Mouse (Mus musculus) ovary, postnatal 14 days (tissue): Measurements from ENCODE around the gene Fndc9.

Source experiments
- DNase-seq: peaks from one replicate; pipeline ENCODE4 v3.0.0; 2022; ENCODE audit warnings: low spot score

The Fndc9 gene

DNA sequence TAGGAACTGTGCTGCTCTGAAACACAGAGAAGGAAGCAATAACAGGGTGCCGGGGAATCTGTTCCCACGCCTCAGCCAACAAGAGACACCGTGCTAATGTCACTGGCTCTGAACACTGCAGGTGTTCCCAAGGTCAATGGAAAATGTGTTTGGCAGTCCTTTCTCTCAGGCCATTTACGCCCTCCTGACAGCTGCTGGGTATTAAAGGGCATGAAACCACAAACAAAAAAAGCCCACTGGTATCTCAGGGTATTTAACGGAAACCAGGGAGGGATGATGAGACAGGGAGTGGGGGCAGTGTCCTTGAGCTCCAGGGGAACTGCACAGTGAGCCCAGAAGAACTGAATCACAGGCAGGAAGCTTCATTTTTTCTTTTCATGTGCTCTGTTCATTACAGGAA is 42.8 kb downstream of the Fndc9 start:
- DNase-seq, result no peak

DNA sequence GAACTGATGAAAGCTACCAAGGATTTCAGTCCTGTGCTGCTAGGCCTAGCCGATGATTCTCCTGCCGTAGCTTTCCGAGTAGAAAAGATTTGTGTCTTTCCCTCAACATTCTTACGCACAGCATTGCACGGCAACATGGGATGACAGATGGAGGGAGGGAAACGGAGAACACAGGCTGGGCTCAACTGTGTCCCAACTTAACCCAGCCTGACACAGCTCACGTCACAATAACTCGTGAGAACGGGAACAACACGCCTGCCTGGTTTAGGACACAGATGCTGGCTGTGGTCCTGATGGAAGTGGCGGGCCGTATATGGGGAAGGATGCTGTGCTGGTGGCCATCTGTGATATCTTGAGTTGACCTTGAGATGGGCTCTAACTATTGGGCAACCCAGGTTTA is 43.4 kb downstream of the Fndc9 start:
- DNase-seq, result no peak

DNA sequence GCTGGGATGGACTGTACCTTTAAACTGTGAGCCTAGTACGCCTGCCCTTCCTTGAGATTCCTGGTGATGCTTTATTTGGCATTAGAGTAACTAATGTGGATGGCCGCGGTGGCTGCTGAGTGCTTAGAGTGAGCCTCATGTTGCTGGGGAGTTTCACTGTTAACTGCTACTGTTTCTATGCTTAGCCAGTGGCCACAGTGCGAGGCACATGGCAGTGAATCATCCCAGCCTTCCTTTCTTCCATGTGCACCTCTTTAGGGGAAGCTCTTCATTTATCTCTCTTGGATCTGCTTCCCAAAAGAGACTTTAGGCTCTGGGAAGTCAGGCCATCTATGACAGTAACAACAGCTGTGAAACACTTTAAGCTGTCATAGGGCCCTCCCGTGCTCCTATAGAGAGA is 47.3 kb downstream of the Fndc9 start:
- no peak for DNase-seq

GRCm38 (mm10) chr11:46283800-46284199 is 48.5 kb downstream of the Fndc9 start:
- DNase-seq, result no peak

GRCm38 (mm10) chr11:46286803-46287202 is 51.5 kb downstream of the Fndc9 start:
- DNase-seq, result no peak

DNA sequence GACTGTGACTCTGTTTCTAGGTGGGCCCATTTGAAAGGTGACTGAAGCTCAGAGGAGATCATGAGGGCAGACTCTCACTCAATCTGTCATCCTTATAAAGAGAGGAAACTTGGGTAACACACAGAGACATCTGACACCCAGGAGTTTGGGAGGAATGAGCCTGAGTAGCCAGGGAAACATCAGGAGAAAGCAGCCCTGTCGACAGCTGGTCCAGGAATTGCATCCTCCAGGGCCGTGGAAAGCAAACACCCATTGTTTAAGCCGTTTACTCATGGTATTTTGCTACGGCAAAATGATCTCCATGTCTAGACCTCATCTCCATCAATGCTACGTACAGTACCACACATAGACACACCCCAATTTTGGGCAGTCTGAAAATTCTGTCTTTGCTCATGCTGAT is 52.8 kb downstream of the Fndc9 start:
- DNase-seq, result no peak

DNA sequence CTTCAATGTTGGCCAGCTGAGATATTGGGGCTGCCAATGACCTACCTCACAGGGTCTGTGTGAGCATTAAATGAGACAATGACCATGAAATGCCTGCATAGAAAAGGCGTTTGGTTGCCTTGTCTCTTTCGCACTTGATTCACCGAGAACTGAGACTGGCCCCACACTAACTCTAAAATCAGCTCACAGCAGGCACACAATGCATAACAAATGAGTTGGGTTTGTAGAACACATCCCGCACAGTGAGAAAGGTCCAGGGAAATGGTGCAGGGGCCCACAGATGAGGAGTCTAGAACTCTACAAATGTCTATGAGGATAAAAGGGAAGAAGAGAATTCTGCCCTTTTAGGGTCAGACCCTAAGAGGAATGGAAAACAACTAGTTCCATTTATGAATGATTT is 53.7 kb downstream of the Fndc9 start:
- DNase-seq, result no peak
